Mouse (Mus musculus): ENCODE data around the gene Gm17093.
"Not testable (repeated sequence)": the region's sequence is repeated elsewhere in the genome, so short reads cannot be mapped to it uniquely, and the experiment has no call there.

Gene Gm17093

GRCm38 (mm10) chr14:44517976-44518375 is at the start of gene Gm17093:
TSS of gene Gm17093 (plus strand) at chr14:44518276.
- not testable (repeated sequence) for DNase-seq (ENCODE audit: low read depth, low spot score)

- DNase-seq (ENCODE audit: low read depth, low spot score), result not testable (repeated sequence)
Measured at GRCm38 (mm10) chr14:44492163-44492562, 25.9 kb upstream of the Gm17093 start, which contains the start of gene BC061237. TSS of gene BC061237 (plus strand) at chr14:44492463.

- DNase-seq (ENCODE audit: low read depth, low spot score), result not testable (repeated sequence)
Measured at GRCm38 (mm10) chr14:44547961-44548360, 29.9 kb downstream of the Gm17093 start.

Measured in 3T3-L1 (cell line).